Mouse (Mus musculus): Measurements from ENCODE around the gene Nle1.

DNA sequence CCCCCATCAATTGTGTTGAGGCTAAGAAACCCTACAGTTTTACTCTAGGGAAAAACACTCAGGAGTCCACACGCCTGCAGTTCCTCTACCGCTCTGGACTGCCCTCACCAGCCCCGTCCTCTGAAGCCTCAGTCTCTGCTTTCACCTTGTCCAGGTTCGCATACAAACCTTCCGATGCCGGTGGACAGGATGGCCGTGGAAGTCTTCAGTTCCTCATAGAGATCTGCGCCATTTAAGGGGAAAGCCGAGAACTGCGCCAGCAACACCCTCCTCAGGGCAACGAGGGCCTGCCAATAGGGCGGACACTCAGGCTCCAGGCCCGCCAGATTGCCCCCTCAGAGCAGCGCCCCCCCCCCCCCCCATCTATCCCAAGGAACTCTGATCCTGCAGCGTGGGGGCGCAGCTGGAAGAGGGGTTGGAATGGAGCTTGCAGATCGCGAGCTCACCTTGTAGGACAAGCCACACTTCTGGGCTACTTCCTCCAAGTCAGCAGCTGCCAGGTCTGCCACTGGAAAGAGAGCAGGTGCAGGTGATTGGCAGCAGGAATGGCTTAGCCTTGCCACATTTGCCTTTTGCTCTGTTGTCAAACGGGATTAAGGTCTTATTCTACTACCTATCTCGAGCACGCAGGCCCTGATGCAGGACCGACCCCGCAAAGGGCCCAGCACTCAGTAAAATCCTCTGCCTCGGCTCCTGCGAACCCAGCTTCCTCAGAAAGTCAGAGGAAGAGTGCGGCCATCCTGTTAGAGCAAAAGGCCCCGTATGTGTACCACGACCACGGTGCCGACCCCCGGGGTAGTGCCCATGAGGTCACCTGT is 18.5 kb downstream of the Nle1 start:
- TF ChIP-seq CTCF (IDR thresholded peaks at IDR 0.05; ENCODE audit: low read depth) (no peak), EP300 (IDR thresholded peaks at IDR 0.05; ENCODE audit: low read depth) (no peak)
